Mouse (Mus musculus): Measurements from ENCODE around the gene Olfr420.

GRCm38 (mm10) chr1:174131217-174131616 lies 24.2 kb upstream of the Olfr420 start, which contains the start of gene Olfr424:
- TF ChIP-seq CTCF (IDR thresholded peaks at IDR 0.05; ENCODE audit: borderline replicate concordance, insufficient read depth, low read length) (no peak), POLR2A (IDR thresholded peaks at IDR 0.05; ENCODE audit: low read depth, low read length) (no peak)
